Mouse (Mus musculus) neural tube, embryonic 12.5 days (tissue): Measurements from ENCODE around the gene Cacna1d. TPM values are rescaled to one million over a fixed set of nuclear protein-coding genes. Genes with fewer than 3 reads are reported as not detected.

Source experiments
- ATAC-seq: fragments of 200-750 bp; cut with Nextera tagmentation; 2 replicates; pipeline ENCODE4 v1.8.0; 2017; ENCODE audit warnings: low read depth, mild to moderate bottlenecking, moderate TSS enrichment, moderate library complexity; ENCODE audit not compliant: low FRiP score
- H3K27ac ChIP-seq: fragments of 300-500 bp; sonication (generic); 2 replicates; pipeline ENCODE4 v1.5.1; 2016
- H3K27me3 ChIP-seq: fragments of 300-500 bp; sonication (generic); replicated peaks from 2 replicates; pipeline ENCODE4 v1.6.1; 2016; ENCODE audit warnings: mild to moderate bottlenecking
- H3K36me3 ChIP-seq: fragments of 300-500 bp; sonication (generic); 2 replicates; pipeline ENCODE4 v1.6.1; 2016; ENCODE audit warnings: mild to moderate bottlenecking
- H3K4me1 ChIP-seq: fragments of 300-500 bp; sonication (generic); 2 replicates; pipeline ENCODE4 v1.6.1; 2016
- H3K4me2 ChIP-seq: fragments of 300-500 bp; sonication (generic); replicated peaks from 2 replicates; pipeline ENCODE4 v1.6.1; 2016; ENCODE audit warnings: mild to moderate bottlenecking
- H3K4me3 ChIP-seq: fragments of 300-500 bp; sonication (generic); 2 replicates; pipeline ENCODE4 v1.5.1; 2016
- H3K9ac ChIP-seq: fragments of 300-500 bp; sonication (generic); 2 replicates; pipeline ENCODE4 v1.6.1; 2016; ENCODE audit warnings: mild to moderate bottlenecking
- H3K9me3 ChIP-seq: fragments of 300-500 bp; sonication (generic); 2 replicates; pipeline ENCODE4 v1.6.1; 2016; ENCODE audit warnings: mild to moderate bottlenecking
- WGBS: fragments of 180-500 bp; shearing (Covaris S2); methylation state at CpG from one replicate; pipeline ENCODE4 v1.1.7; 2016; 5-methylcytosine and 5-hydroxymethylcytosine counted together
- polyA plus RNA-seq: library from polyadenylated mRNA; unstranded; fragments of >200 nt; fragmentation: Nextera tagmentation; extraction: Ambion mirVana; gene quantifications from 2 replicates; pipeline ENCODE4 v1.2.1, GENCODE M21; 2016

Gene Cacna1d
- polyA plus RNA-seq, 1 experiment from 2014 or later = 3.0 TPM

GRCm38 (mm10) chr14:30341825-30342590 is 149.2 kb downstream of the Cacna1d start:
- Histone ChIP-seq H3K27me3 (no peaks in the 10 kb centered on the region), H3K36me3 (no peaks in the 10 kb centered on the region), H3K9ac (no peak overlapping the region), H3K4me2 (no peak overlapping the region), H3K4me1 (no peaks in the 10 kb centered on the region), H3K4me3 (no peak overlapping the region), H3K27ac (no peak overlapping the region), H3K9me3 (no peaks in the 10 kb centered on the region)
- ATAC-seq = no peak
- WGBS = 87% methylated on average over 12 of the region's 12 CpGs

- no peak overlapping the region for H3K4me2 ChIP-seq
- H3K4me3 ChIP-seq = no peak overlapping the region
- no peak overlapping the region for H3K9ac ChIP-seq
- H3K4me1 ChIP-seq = no peaks in the 10 kb centered on the region
- H3K9me3 ChIP-seq = no peaks in the 10 kb centered on the region
- H3K27me3 ChIP-seq = no peaks in the 10 kb centered on the region
- no peak overlapping the region for H3K27ac ChIP-seq
- no peaks in the 10 kb centered on the region for H3K36me3 ChIP-seq
- no peak for ATAC-seq
- 75% methylated on average over 3 of the region's 3 CpGs for WGBS
Measured at GRCm38 (mm10) chr14:30340140-30340539, 151.1 kb downstream of the Cacna1d start.

- Histone ChIP-seq H3K27ac (no peak overlapping the region), H3K27me3 (no peaks in the 10 kb centered on the region), H3K4me2 (no peak overlapping the region), H3K36me3 (no peaks in the 10 kb centered on the region), H3K9ac (no peak overlapping the region), H3K4me1 (no peaks in the 10 kb centered on the region), H3K4me3 (no peak overlapping the region), H3K9me3 (no peaks in the 10 kb centered on the region)
- 65% methylated on average over 1 of the region's 1 CpGs for WGBS
- ATAC-seq = no peak
Measured at GRCm38 (mm10) chr14:30331856-30332255, 159.4 kb downstream of the Cacna1d start.

GRCm38 (mm10) chr14:30330416-30331181 is 160.7 kb downstream of the Cacna1d start:
- Histone ChIP-seq H3K4me3 (no peak overlapping the region), H3K4me1 (no peaks in the 10 kb centered on the region), H3K9me3 (no peaks in the 10 kb centered on the region), H3K9ac (no peak overlapping the region), H3K4me2 (no peak overlapping the region), H3K27ac (no peak overlapping the region), H3K27me3 (no peaks in the 10 kb centered on the region), H3K36me3 (no peaks in the 10 kb centered on the region)
- no peak for ATAC-seq
- 88% methylated on average over 17 of the region's 17 CpGs for WGBS

- Histone ChIP-seq H3K9ac (no peak overlapping the region), H3K36me3 (no peaks in the 10 kb centered on the region), H3K4me3 (no peak overlapping the region), H3K27me3 (no peaks in the 10 kb centered on the region), H3K27ac (no peak overlapping the region), H3K4me1 (no peaks in the 10 kb centered on the region), H3K9me3 (no peaks in the 10 kb centered on the region), H3K4me2 (no peak overlapping the region)
- no peak for ATAC-seq
- WGBS = 85% methylated on average over 11 of the region's 11 CpGs
Measured at GRCm38 (mm10) chr14:30329109-30329508, 162.1 kb downstream of the Cacna1d start.

- ATAC-seq = no peak
- no peak overlapping the region for H3K4me3 ChIP-seq
- H3K27me3 ChIP-seq = no peaks in the 10 kb centered on the region
- H3K36me3 ChIP-seq = no peaks in the 10 kb centered on the region
- H3K9me3 ChIP-seq = no peaks in the 10 kb centered on the region
- no peak overlapping the region for H3K4me2 ChIP-seq
- H3K9ac ChIP-seq = no peak overlapping the region
- no peak overlapping the region for H3K27ac ChIP-seq
- WGBS = 74% methylated on average over 7 of the region's 7 CpGs
- no peaks in the 10 kb centered on the region for H3K4me1 ChIP-seq
Measured at GRCm38 (mm10) chr14:30327452-30327851, 163.8 kb downstream of the Cacna1d start.

- Histone ChIP-seq H3K4me2 (no peak overlapping the region), H3K27me3 (no peaks in the 10 kb centered on the region), H3K9ac (no peak overlapping the region), H3K4me3 (no peak overlapping the region), H3K27ac (no peak overlapping the region), H3K36me3 (no peaks in the 10 kb centered on the region), H3K9me3 (no peaks in the 10 kb centered on the region), H3K4me1 (no peaks in the 10 kb centered on the region)
- ATAC-seq = no peak
- 60% methylated on average over 8 of the region's 8 CpGs for WGBS
Measured at GRCm38 (mm10) chr14:30327051-30327450, 164.2 kb downstream of the Cacna1d start.

- Histone ChIP-seq H3K9me3 (no peaks in the 10 kb centered on the region), H3K4me3 (no peak overlapping the region), H3K9ac (no peak overlapping the region), H3K27ac (no peak overlapping the region), H3K36me3 (no peaks in the 10 kb centered on the region), H3K27me3 (no peaks in the 10 kb centered on the region), H3K4me1 (no peaks in the 10 kb centered on the region), H3K4me2 (no peak overlapping the region)
- no peak for ATAC-seq
- WGBS = 75% methylated on average over 4 of the region's 4 CpGs
Measured at GRCm38 (mm10) chr14:30326226-30326625, 165.0 kb downstream of the Cacna1d start.

GRCm38 (mm10) chr14:30324994-30325393 is 166.3 kb downstream of the Cacna1d start:
- 92% methylated on average over 5 of the region's 5 CpGs for WGBS
- no peak overlapping the region for H3K4me2 ChIP-seq
- H3K4me1 ChIP-seq = no peaks in the 10 kb centered on the region
- H3K27ac ChIP-seq = no peak overlapping the region
- no peak for ATAC-seq
- H3K27me3 ChIP-seq = no peaks in the 10 kb centered on the region
- no peaks in the 10 kb centered on the region for H3K36me3 ChIP-seq
- no peak overlapping the region for H3K4me3 ChIP-seq
- H3K9me3 ChIP-seq = no peaks in the 10 kb centered on the region
- no peak overlapping the region for H3K9ac ChIP-seq

- no peaks in the 10 kb centered on the region for H3K36me3 ChIP-seq
- 85% methylated on average over 9 of the region's 9 CpGs for WGBS
- H3K27ac ChIP-seq = no peak overlapping the region
- ATAC-seq = no peak
- H3K4me3 ChIP-seq = no peak overlapping the region
- no peak overlapping the region for H3K9ac ChIP-seq
- H3K4me1 ChIP-seq = no peaks in the 10 kb centered on the region
- no peaks in the 10 kb centered on the region for H3K27me3 ChIP-seq
- no peak overlapping the region for H3K4me2 ChIP-seq
- no peaks in the 10 kb centered on the region for H3K9me3 ChIP-seq
Measured at GRCm38 (mm10) chr14:30318715-30319437, 172.4 kb downstream of the Cacna1d start.

- no peaks in the 10 kb centered on the region for H3K9me3 ChIP-seq
- no peaks in the 10 kb centered on the region for H3K36me3 ChIP-seq
- ATAC-seq = no peak
- H3K4me3 ChIP-seq = no peak overlapping the region
- no peak overlapping the region for H3K4me2 ChIP-seq
- 90% methylated on average over 12 of the region's 12 CpGs for WGBS
- H3K9ac ChIP-seq = no peak overlapping the region
- no peaks in the 10 kb centered on the region for H3K4me1 ChIP-seq
- H3K27ac ChIP-seq = no peak overlapping the region
- no peaks in the 10 kb centered on the region for H3K27me3 ChIP-seq
Measured at GRCm38 (mm10) chr14:30318293-30318692, 173.0 kb downstream of the Cacna1d start.

- no peaks in the 10 kb centered on the region for H3K9me3 ChIP-seq
- no peak for ATAC-seq
- H3K4me1 ChIP-seq = no peaks in the 10 kb centered on the region
- H3K4me3 ChIP-seq = no peak overlapping the region
- H3K36me3 ChIP-seq = no peaks in the 10 kb centered on the region
- H3K9ac ChIP-seq = no peak overlapping the region
- H3K27me3 ChIP-seq = no peaks in the 10 kb centered on the region
- 89% methylated on average over 10 of the region's 10 CpGs for WGBS
- H3K27ac ChIP-seq = no peak overlapping the region
- no peak overlapping the region for H3K4me2 ChIP-seq
Measured at GRCm38 (mm10) chr14:30317616-30318015, 173.6 kb downstream of the Cacna1d start.
